Mouse (Mus musculus): ENCODE measurements at regions not wholly inside any gene's neighbourhood (a gene's known extent, or its start where the extent isn't known, plus 50 kb on each side); places are given as distances from the start of the nearest gene placed in this dataset.
"Not testable (repeated sequence)": the region's sequence is repeated elsewhere in the genome, so short reads cannot be mapped to it uniquely, and the experiment has no call there.

DNA sequence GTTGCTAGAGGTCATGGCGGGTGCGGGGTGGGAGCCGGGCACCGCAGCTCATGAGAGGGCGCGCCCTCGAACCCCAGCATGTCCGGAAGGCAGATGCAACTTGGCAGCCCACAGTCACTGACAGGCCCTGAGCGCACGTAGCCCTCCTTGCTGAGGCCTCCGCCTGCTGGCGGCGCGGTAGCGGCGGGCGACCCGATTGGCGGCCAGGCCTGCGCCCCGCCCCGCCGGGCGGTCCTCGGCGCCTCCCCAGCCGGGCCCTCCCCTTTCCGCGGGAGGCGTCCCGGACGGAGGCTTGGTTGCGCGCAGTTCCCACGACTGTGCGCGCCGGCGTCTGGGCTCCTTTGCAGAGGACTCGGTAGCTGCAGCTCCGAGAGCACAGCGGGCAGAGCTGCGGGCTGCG, 301.9 kb downstream of the Hpcal1 start:
- DNase-seq: peak; percentile 36

GRCm38 (mm10) chr12:17993368-17993767, 302.7 kb downstream of the Hpcal1 start:
- DNase-seq: not testable (repeated sequence)
